Mouse (Mus musculus) colon, adult 2 months (tissue): ENCODE measurements around the gene Gm8113. TPM values are rescaled to one million over a fixed set of nuclear protein-coding genes. Genes with fewer than 3 reads are reported as not detected.

Source experiments
- polyA plus RNA-seq: library from polyadenylated mRNA; depleted of rRNA; stranded (reverse); fragments of >200 nt; gene quantifications from 2 replicates; pipeline ENCODE4 v1.2.3, GENCODE M21; 2012; rRNA removed

Gm8113 gene
- 0.16 and 0.20 TPM in 2 replicates for polyA plus RNA-seq

DNA sequence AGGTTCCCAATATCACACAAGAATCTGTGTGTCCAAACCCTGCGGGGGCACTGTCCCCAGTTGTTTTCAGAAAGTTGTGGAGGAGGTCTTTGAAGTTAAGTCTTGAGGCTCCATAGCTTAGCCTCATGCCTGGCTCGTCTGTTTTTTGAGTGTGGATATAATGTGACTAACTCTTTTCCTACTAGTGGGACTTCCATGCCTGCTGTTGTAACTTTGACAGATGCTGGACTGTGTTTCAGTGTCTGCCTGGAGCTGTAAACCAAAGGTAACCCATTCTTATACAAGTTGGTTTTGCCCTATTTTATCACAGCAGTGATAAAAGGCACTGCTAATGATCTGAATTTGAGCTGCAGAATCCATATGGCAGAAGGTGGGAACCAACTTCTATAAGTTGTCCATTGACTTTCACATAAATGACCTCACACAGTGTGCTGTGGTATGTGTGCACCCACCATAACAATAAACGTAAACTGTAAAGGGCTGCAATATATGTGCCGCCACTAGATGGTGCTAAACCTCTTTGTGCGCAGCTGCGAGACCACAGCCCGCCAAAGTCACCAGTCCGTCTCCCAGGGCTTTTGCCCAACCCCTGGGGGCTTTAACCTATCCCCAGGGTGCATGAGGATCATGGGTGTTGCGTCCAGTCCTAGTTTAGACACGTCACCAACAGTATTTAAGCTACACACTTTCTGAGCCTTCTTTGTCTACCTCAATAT lies at the start of gene Gm8113:
Gm8113 (plus strand) TSS at position 703 of the 716 bp plus-strand sequence.

DNA sequence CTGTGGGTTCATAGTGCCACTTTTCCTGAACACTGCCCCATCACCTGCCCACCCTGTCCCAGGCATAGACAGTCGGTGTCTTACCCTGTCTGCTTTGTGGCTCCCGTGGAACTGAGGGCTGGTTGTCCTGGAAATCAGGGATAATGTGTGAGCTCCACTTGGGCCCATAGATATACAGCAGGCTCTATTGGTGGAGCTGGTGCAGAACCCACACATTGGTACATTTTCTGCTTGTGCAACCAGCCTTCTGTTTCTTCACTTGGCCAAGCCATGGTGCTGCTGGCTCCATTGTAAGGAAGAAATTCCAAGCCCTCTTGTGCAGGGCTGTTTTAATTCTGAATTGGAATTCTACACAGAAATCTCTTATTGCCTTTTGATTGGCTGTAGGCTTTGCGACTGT lies 49.8 kb upstream of the Gm8113 start, which contains the start of gene Ear1:
Ear1 (minus strand) TSS at position 101 of the 400 bp plus-strand sequence.

DNA sequence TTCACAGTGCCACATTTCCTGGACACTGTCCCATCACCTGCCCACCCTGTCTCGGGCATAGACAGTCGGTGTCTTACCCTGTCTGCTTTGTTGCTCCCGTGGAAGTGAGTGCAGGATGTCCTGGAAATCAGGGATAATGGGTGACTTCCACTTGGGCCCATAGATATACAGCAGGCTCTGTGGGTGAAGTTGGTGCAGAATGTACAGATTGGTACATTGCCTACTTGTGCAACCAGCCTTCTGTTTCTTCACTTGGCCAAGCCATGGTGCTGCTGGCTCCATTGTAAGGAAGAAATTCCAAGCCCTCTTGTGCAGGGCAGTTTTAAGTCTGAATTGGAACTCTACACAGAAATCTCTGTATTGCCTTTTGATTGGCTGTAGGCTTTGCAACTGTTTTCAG lies 1.7 kb upstream of the Gm8113 start, which contains the start of gene Ear10:
Ear10 (minus strand) TSS at position 101 of the 400 bp plus-strand sequence.

DNA sequence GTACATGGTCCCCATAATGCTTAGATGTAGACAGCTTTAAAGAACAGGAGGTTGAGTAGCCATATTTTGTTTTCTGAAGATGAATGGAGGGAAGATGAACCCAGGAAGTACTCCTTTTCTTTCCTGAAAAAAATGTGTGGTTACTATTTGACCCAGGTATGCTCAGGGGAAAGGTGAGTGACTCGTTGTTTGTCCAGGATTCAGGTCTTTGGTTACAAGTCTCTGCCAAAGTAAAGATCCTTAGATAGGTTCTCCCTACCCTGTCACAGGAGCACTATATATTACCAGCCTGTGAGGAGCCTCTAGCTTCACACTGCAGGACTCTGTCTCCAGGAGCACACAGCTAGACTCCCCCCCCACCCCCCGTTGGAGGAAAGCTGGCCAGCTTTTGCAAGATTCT lies 31.6 kb downstream of the Gm8113 start, which contains the start of gene Ang5:
Ang5 (plus strand) TSS at position 301 of the 400 bp plus-strand sequence.

Other genes with a start within 250 kb of the Gm8113 start
- not detected in 2 replicates for gene Gm8165, start 248.2 kb upstream of the Gm8113 start, polyA plus RNA-seq
- not detected in 2 replicates for gene Gm7324, start 227.6 kb upstream of the Gm8113 start, polyA plus RNA-seq
- gene Gm16506, start 197.9 kb upstream of the Gm8113 start, polyA plus RNA-seq, result not detected in 2 replicates
- not detected in 2 replicates for gene Gm6526, start 177.5 kb upstream of the Gm8113 start, polyA plus RNA-seq
- gene Gm8180, start 140.6 kb upstream of the Gm8113 start, polyA plus RNA-seq, result not detected in 2 replicates
- not detected in 2 replicates for gene Ear1, start 49.9 kb upstream of the Gm8113 start, polyA plus RNA-seq
- not detected in 2 replicates for gene Ear10, start 1.8 kb upstream of the Gm8113 start, polyA plus RNA-seq
- gene Ang5, start 31.7 kb downstream of the Gm8113 start, polyA plus RNA-seq, result not detected in 2 replicates
- not detected in 2 replicates for gene Ang6, start 76.9 kb downstream of the Gm8113 start, polyA plus RNA-seq
- gene Ear2, start 177.3 kb downstream of the Gm8113 start, polyA plus RNA-seq, result 2.3 and 4.2 TPM in 2 replicates
- not detected in 2 replicates for gene Gm3327, start 198.5 kb downstream of the Gm8113 start, polyA plus RNA-seq